Mouse (Mus musculus): ENCODE measurements around the gene Rps6kb2. TPM values are rescaled to one million over a fixed set of nuclear protein-coding genes. Genes with fewer than 3 reads are reported as not detected.

Rps6kb2 gene
- polyA plus RNA-seq, 1 experiment from 2014 or later: 54.4 TPM

DNA sequence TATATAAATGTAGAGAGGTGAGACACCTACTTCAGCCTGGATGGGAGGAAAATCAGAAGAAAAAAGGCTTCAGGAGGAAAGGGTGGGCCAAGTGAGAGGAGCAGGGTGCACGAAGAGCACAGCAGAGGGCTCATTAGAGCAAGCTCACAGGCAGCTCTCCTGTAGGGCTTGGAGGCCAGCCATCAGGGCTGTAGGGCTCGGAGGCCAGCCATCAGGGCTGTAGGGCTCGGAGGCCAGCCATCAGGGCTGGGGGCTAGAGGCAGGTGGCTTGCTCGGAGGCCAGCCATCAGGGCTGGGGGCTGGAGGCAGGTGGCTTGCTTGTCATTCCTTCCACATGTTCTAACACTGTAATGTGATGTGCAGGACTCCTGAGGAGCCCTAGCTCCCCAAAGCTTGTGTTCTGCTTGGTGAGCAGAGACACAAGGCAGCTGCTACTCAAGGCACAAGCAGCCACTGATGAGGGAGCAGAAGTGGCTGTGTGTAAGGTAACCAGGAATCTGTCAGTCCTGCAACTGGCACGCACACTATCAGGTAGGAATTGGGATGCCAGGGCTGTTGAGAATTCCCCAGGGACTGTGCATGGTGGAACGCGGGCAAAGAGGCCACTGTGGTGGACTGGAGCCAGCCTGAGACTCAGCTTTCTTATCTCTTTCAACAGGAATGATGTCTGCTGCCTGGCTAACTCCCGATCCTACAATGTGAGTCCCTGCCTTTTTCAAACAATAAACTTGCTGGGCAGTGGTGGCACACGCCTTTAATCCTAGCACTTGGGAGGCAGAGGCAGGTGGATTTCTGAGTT, 3.7 kb upstream of the Rps6kb2 start:
- Histone ChIP-seq H3K4me2 (no peak overlapping the region), H3K36me3 (no peaks in the 10 kb centered on the region), H3K9ac (replicated peaks) (no peak overlapping the region), H3K27me3 (replicated peaks) (no peaks in the 10 kb centered on the region), H3K4me1 (peaks cover 28% of the 10 kb centered on the region), H3K27ac (replicated peaks) (no peak overlapping the region), H3K9me3 (replicated peaks) (no peaks in the 10 kb centered on the region), H3K4me3 (replicated peaks) (no peak overlapping the region)
- ATAC-seq (ENCODE audit: low FRiP score): no peak
- 77% methylated on average over 9 of the region's 9 CpGs for WGBS

DNA sequence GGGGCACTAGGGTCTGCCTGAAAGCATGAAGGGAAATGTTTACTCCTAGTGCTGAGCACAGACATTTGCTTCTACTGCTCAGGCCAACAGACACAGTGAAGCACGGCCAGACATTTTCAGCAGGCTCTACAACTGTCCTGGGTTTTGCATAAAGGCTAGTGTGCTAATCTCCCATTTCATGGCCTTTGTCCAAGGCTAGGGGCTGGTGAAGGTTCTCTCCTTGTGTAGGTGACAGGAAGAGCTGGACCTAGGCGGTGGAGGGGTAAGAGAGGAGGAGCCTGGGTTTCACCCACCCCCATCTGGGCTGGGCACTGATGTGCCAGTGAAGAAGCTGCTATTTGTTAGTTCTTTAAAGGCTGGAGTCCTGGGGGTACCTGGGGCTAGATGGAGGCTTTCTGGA, 1.6 kb upstream of the Rps6kb2 start:
- WGBS: 74% methylated on average over 2 of the region's 2 CpGs
- H3K27me3 ChIP-seq (replicated peaks): no peaks in the 10 kb centered on the region
- no peak overlapping the region for H3K4me3 ChIP-seq (replicated peaks)
- H3K36me3 ChIP-seq: peaks cover 18% of the 10 kb centered on the region
- no peak for ATAC-seq (ENCODE audit: low FRiP score)
- H3K9ac ChIP-seq (replicated peaks): no peak overlapping the region
- H3K4me2 ChIP-seq: no peak overlapping the region
- H3K4me1 ChIP-seq: peaks cover 26% of the 10 kb centered on the region
- no peaks in the 10 kb centered on the region for H3K9me3 ChIP-seq (replicated peaks)
- H3K27ac ChIP-seq (replicated peaks): no peak overlapping the region

DNA sequence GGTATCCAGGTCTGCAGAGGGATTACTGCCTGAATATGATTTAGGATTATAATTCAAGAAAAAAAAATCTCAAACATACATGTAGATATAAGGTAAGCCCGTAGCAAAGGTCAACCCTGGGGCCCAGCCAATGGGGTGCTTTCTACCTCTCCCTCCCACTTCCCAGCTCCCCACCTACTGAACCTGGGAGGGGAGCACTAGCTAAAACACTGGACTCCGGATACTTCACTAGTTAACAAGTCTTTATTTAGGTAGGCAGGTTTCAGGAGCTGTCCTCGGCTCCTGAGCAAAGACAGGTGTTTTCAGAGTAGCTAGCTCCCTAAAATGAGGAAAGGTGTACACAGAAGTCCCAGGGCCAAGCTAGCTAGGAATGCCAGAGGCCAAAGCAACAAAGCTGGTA, 946 bp upstream of the Rps6kb2 start:
- Histone ChIP-seq H3K4me1 (peaks cover 23% of the 10 kb centered on the region), H3K27ac (replicated peaks) (peak overlapping the region; percentile 88), H3K27me3 (replicated peaks) (no peaks in the 10 kb centered on the region), H3K9me3 (replicated peaks) (no peaks in the 10 kb centered on the region), H3K9ac (replicated peaks) (0 out of 2 replicates have a peak overlapping the region, but pooled peaks have one; percentile 74), H3K4me3 (replicated peaks) (no peak overlapping the region), H3K36me3 (peaks cover 24% of the 10 kb centered on the region), H3K4me2 (peak overlapping the region; percentile 93; the same call in 1 of the 2 replicates)
- 89% methylated on average over 3 of the region's 3 CpGs for WGBS
- no peak for ATAC-seq (ENCODE audit: low FRiP score)

DNA sequence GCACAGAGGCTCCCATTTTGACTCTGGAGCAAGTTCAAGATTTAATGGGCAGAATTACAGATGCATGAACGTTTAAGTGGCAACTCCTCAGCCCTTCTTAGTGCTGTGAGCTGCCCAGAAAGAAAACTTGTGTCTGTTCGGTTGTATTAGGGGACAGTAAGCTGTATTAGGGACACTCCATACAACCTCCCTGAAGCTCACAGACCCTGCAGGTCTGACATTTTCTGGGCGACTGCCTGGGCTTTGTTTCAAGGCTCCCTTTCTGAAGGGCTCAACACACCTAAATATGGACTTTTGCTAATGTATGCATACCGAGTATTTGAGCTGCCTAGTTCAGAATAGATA, 361 bp upstream of the Rps6kb2 start:
- 39% methylated on average over 4 of the region's 4 CpGs for WGBS
- Histone ChIP-seq H3K4me2 (peak overlapping the region; percentile 93), H3K27ac (replicated peaks) (peak overlapping the region; percentile 88), H3K4me1 (peaks cover 23% of the 10 kb centered on the region), H3K9me3 (replicated peaks) (no peaks in the 10 kb centered on the region), H3K27me3 (replicated peaks) (no peaks in the 10 kb centered on the region), H3K4me3 (replicated peaks) (peak overlapping the region; percentile 59), H3K36me3 (peaks cover 30% of the 10 kb centered on the region), H3K9ac (replicated peaks) (peak overlapping the region; percentile 74)
- 0 out of 2 replicates have a peak, but pooled peaks have one; percentile 9 for ATAC-seq (ENCODE audit: low FRiP score)

DNA sequence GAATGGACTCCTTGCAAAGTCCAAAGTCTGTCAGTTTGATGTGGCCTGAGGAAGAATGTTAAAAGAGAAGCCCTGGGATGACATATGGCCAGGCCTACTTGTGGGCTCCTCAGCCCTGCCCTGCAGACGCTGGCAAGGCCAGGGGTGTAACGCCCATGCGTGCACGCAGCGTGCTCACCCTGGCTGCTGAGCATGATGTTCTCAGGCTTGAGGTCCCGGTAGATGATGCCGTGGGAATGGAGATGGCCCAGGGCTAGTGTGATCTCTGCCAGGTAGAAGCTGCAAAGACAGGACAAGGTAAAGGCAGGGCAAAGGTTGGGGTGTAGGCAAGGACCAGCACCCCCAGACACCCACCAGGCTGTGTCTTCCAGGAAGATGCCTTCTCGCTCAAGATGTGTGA, 4.1 kb downstream of the Rps6kb2 start:
- Histone ChIP-seq H3K27ac (replicated peaks) (no peak overlapping the region), H3K4me2 (no peak overlapping the region), H3K4me1 (peaks cover 22% of the 10 kb centered on the region), H3K4me3 (replicated peaks) (no peak overlapping the region), H3K9ac (replicated peaks) (no peak overlapping the region), H3K36me3 (peaks cover 58% of the 10 kb centered on the region), H3K27me3 (replicated peaks) (no peaks in the 10 kb centered on the region), H3K9me3 (replicated peaks) (no peaks in the 10 kb centered on the region)
- no peak for ATAC-seq (ENCODE audit: low FRiP score)
- 95% methylated on average over 8 of the region's 8 CpGs for whole genome bisulfite sequencing

DNA sequence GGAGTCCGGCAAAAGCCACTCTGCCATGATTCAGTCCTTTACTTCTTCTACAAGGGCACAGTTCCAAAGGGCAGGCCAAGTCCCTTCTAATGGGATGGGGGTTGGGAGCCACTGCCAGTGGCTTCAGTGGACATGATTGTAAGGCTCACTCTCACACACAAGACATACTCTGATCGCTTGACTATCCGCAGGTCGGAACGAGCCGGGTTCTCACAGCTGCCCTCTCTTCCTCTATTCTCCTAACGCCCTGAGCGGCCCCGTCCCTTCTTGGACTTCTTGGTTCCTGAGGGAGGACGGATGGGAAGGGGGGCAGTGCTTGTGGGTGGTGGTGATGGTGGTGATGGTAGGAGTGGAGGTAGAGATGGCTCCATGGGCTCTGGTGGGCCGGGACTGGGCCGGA, 6.4 kb downstream of the Rps6kb2 start:
- peaks cover 5% of the 10 kb centered on the region; the same call in 1 of the 2 replicates for H3K4me1 ChIP-seq
- no peak for ATAC-seq (ENCODE audit: low FRiP score)
- H3K9ac ChIP-seq (replicated peaks): no peak overlapping the region
- no peak overlapping the region for H3K4me2 ChIP-seq
- H3K36me3 ChIP-seq: peaks cover 70% of the 10 kb centered on the region
- H3K27me3 ChIP-seq (replicated peaks): no peaks in the 10 kb centered on the region
- no peak overlapping the region for H3K27ac ChIP-seq (replicated peaks)
- H3K9me3 ChIP-seq (replicated peaks): no peaks in the 10 kb centered on the region
- no peak overlapping the region for H3K4me3 ChIP-seq (replicated peaks)
- 92% methylated on average over 12 of the region's 12 CpGs for WGBS

DNA sequence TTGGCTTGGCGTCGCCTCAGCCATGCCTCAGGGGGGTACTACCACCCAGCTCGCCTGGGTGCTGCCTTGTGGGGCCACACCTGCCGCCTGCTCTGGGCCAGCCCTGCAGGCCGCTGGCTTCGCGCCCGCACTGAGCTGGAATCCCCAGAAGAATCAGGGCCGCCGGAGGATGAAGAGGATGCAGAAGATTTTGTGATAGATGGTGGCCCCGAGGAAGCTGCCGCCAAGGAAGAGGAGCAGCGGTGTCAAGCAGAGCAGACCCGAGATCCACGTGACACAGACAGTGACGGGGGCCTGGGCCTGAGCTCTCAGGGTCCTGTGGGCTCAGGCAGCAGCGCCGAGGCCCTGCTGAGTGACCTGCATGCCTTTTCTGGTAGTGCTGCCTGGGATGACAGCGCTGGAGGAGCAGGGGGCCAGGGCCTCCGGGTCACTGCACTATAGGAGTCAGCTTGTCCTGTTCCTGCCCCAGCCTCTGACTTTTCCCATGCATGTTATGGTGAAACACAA, 7.0 kb downstream of the Rps6kb2 start:
- H3K4me2 ChIP-seq: no peak overlapping the region
- no peak overlapping the region for H3K9ac ChIP-seq (replicated peaks)
- peaks cover 63% of the 10 kb centered on the region for H3K36me3 ChIP-seq
- no peak overlapping the region for H3K4me3 ChIP-seq (replicated peaks)
- no peaks in the 10 kb centered on the region for H3K9me3 ChIP-seq (replicated peaks)
- 67% methylated on average over 20 of the region's 20 CpGs for WGBS
- H3K4me1 ChIP-seq: peaks cover under 1% of the 10 kb centered on the region; the same call in 1 of the 2 replicates
- no peak for ATAC-seq (ENCODE audit: low FRiP score)
- no peak overlapping the region for H3K27ac ChIP-seq (replicated peaks)
- H3K27me3 ChIP-seq (replicated peaks): no peaks in the 10 kb centered on the region

DNA sequence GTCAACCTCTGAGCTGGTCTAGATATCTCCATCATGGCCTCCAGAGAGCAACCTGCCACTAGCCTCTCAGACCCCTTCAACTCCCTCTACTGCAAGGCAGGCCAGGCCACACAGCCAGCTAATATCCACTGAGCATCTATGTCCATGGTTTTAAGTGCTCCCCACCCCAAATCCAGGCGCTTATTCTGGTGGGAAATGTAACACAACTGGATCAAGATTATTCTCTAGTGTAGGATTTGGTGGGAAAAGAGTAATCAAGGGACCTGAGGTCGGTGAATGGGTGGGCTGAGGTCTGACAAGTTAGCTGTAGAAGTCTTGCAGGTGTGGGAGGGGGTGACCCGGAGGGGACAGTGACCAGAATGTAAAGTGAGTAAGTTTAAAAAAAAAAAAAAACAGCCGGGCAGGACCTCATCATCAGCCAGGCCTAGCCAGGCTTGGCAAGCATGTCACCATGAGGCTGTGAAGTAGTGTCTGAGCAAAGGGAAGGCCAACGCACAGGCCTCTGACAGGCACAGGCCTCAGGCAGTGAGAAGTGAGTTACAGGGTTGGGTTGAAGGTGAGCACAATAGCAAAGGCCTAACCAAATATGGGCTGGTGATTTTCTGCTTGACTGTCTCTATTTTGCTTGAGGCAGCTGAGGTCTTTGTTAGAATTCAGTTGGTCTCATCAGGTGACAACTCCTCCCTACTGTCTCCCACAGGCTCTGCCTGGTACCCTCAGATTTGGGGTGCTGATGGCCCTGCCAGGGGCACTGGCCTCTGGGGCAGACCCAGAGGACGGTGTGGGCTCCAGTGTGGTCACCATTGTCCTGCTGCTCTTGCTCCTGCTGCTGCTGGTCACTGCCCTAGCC, 7.7 kb downstream of the Rps6kb2 start:
- peaks cover 63% of the 10 kb centered on the region for H3K36me3 ChIP-seq
- no peak overlapping the region for H3K9ac ChIP-seq (replicated peaks)
- no peak overlapping the region for H3K4me2 ChIP-seq
- H3K27me3 ChIP-seq (replicated peaks): no peaks in the 10 kb centered on the region
- WGBS: 68% methylated on average over 6 of the region's 6 CpGs
- no peak for ATAC-seq (ENCODE audit: low FRiP score)
- no peak overlapping the region for H3K27ac ChIP-seq (replicated peaks)
- peaks cover 8% of the 10 kb centered on the region; the same call in 1 of the 2 replicates for H3K4me1 ChIP-seq
- H3K9me3 ChIP-seq (replicated peaks): no peaks in the 10 kb centered on the region
- no peak overlapping the region for H3K4me3 ChIP-seq (replicated peaks)

DNA sequence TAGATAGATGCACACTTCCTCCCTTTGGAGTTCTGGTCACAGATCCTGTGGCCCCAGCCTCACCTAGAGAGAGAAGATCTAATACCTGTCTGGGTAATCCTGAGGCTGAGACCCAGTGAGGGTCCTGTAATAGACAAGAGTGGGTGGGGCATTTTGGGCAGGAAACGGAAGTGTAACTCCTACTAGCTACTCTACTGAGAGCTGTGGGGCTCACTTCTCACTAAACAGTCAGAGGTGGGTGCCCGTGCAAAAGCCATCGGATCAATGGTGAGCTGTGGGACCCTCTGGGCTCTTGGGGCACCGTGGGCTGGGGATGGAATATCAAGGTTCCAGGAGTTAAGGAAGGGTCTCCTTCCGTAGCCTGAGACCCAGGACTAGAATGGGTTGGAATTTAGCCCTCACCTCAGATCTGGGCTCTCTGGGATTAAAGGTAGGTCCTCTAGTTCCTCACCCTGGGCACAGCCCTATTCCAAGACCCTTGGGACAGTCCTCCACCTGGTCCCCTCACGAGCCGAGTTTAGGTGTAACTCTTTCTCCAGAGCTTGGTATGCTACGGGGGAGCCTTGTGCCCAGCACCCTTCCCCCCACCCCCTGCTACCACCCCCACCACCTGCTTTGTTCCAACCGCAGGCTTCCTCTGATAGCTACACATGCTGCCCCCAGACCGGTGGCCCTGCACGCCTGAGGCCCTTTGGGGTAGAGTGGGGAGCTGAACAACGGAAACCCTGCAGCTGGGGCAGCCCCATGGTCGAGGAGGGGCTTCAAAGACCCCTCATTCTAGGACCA, 8.5 kb downstream of the Rps6kb2 start:
- H3K9ac ChIP-seq (replicated peaks): no peak overlapping the region
- H3K36me3 ChIP-seq: peaks cover 62% of the 10 kb centered on the region
- peaks cover 16% of the 10 kb centered on the region for H3K4me1 ChIP-seq
- ATAC-seq (ENCODE audit: low FRiP score): no peak
- H3K4me3 ChIP-seq (replicated peaks): no peak overlapping the region
- 81% methylated on average over 13 of the region's 13 CpGs for WGBS
- H3K27me3 ChIP-seq (replicated peaks): no peaks in the 10 kb centered on the region
- no peak overlapping the region for H3K27ac ChIP-seq (replicated peaks)
- H3K4me2 ChIP-seq: no peak overlapping the region
- H3K9me3 ChIP-seq (replicated peaks): no peaks in the 10 kb centered on the region

DNA sequence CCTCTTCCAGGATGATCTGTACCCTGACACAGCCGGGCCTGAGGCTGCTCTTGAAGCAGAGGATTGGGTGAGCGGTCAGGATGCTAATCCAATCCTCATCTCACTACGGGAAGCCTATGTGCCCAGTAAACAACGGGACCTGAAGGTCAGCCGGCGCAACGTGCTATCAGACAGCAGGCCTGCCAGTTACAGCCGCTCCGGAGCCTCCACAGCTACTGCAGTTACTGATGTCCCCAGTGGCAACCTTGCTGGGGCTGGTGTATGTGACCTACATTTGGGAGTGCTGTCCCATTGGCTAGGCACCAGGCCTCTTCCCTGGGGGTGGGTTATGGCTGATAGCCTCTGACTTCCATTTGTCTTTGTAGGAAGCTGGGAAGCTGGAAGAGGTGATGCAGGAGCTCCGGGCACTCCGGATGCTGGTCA, 9.9 kb downstream of the Rps6kb2 start, which contains the start of gene Ptprcap:
Gene Ptprcap (plus strand): TSS at position 373 of the 423 bp plus-strand sequence.
- H3K27ac ChIP-seq (replicated peaks): peak within 1 kb of the TSS; percentile 3; the same call in 1 of the 2 replicates
- no peaks in the 10 kb centered on the region for H3K9me3 ChIP-seq (replicated peaks)
- ATAC-seq (ENCODE audit: low FRiP score): no peak
- 74% methylated on average over 11 of the region's 11 CpGs for WGBS
- no peak within 1 kb of the TSS for H3K4me3 ChIP-seq (replicated peaks)
- no peaks in the 10 kb centered on the region for H3K27me3 ChIP-seq (replicated peaks)
- no peak within 1 kb of the TSS for H3K9ac ChIP-seq (replicated peaks)
- H3K4me2 ChIP-seq: no peak within 1 kb of the TSS
- H3K4me1 ChIP-seq: peaks cover 25% of the 10 kb centered on the region
- H3K36me3 ChIP-seq: peaks cover 48% of the 10 kb centered on the region
